Mouse (Mus musculus) kidney, postnatal 0 days (tissue): ENCODE data around the gene Dtx3. TPM values are rescaled to one million over a fixed set of nuclear protein-coding genes. Genes with fewer than 3 reads are reported as not detected.

ENCODE experiments used
- ATAC-seq: fragments of 200-750 bp; cut with Nextera tagmentation; replicated peaks from 2 replicates; pipeline ENCODE4 v1.8.0; 2017; ENCODE audit warnings: low read depth, moderate number of reproducible peaks, moderate TSS enrichment, moderate library complexity; ENCODE audit not compliant: low FRiP score
- DNase-seq: peaks from one replicate; pipeline ENCODE4 v3.0.0-alpha.2; 2016; ENCODE audit warnings: low spot score
- H3K27ac ChIP-seq: fragments of 300-500 bp; sonication (generic); 2 replicates; pipeline ENCODE4 v1.5.1; 2014; ENCODE audit warnings: mild to moderate bottlenecking
- H3K27me3 ChIP-seq: fragments of 300-500 bp; sonication (generic); 2 replicates; pipeline ENCODE4 v1.6.1; 2014; ENCODE audit warnings: low read length, mixed read lengths; ENCODE audit not compliant: insufficient read depth
- H3K36me3 ChIP-seq: fragments of 300-500 bp; sonication (generic); 2 replicates; pipeline ENCODE4 v1.6.1; 2014; ENCODE audit warnings: low read length, mixed read lengths; ENCODE audit not compliant: insufficient read depth
- H3K4me1 ChIP-seq: fragments of 300-500 bp; sonication (generic); replicated peaks from 2 replicates; pipeline ENCODE4 v1.6.1; 2014; ENCODE audit warnings: antibody characterized with exemption, low read length, mixed read lengths; ENCODE audit not compliant: insufficient read depth
- H3K4me2 ChIP-seq: fragments of 300-500 bp; sonication (generic); 2 replicates; pipeline ENCODE4 v1.6.1; 2014; ENCODE audit warnings: mild to moderate bottlenecking, low read length, moderate library complexity, mixed read lengths
- H3K4me3 ChIP-seq: fragments of 300-500 bp; sonication (generic); replicated peaks from 2 replicates; pipeline ENCODE4 v1.5.1; 2014; ENCODE audit warnings: low read depth, low read length
- H3K9ac ChIP-seq: fragments of 300-500 bp; sonication (generic); 2 replicates; pipeline ENCODE4 v1.6.1; 2014; ENCODE audit warnings: low read depth, low read length
- H3K9me3 ChIP-seq: fragments of 300-500 bp; sonication (generic); replicated peaks from 2 replicates; pipeline ENCODE4 v1.6.1; 2016; ENCODE audit warnings: low read length, inconsistent platforms, mixed read lengths
- CTCF ChIP-seq: IDR thresholded peaks from 2 replicates; pipeline ENCODE4 v1.5.1; 2016; ENCODE audit warnings: antibody characterized with exemption, low read depth, mild to moderate bottlenecking, moderate library complexity
- WGBS: fragments of 180-500 bp; shearing (Covaris S2); extraction: QIAGEN DNeasy Blood & Tissue Kit; methylation state at CpG from one replicate; pipeline ENCODE4 v1.1.7; 2014; 5-methylcytosine and 5-hydroxymethylcytosine counted together
- polyA plus RNA-seq: library from polyadenylated mRNA; unstranded; fragments of >200 nt; fragmentation: Nextera tagmentation; extraction: Ambion mirVana; gene quantifications from 2 replicates; pipeline ENCODE4 v1.2.1, GENCODE M21; 2015

The Dtx3 gene
- polyA plus RNA-seq, result 83.3 and 85.1 TPM in 2 replicates

- DNase-seq (peak; percentile 55), ATAC-seq (peak; percentile 43)
- under 1% methylated on average over 39 of the region's 47 CpGs for WGBS
- Histone ChIP-seq H3K27me3 (no peaks in the 10 kb centered on the region), H3K9ac (peak within 1 kb of the TSS; percentile 87), H3K4me2 (peak within 1 kb of the TSS; percentile 94), H3K4me1 (peaks cover 10% of the 10 kb centered on the region; the same call in 1 of the 2 replicates), H3K36me3 (peaks cover 37% of the 10 kb centered on the region), H3K27ac (peak within 1 kb of the TSS; percentile 96), H3K4me3 (peak within 1 kb of the TSS; percentile 86), H3K9me3 (no peaks in the 10 kb centered on the region)
- TF ChIP-seq CTCF, result no peak
Observed at GRCm38 (mm10) chr10:127195328-127196129, at the start of gene Dtx3. Gene Dtx3, minus strand, starts transcription at chr10:127195728.

- Histone ChIP-seq H3K9ac (no peak overlapping the region), H3K4me3 (no peak overlapping the region), H3K36me3 (no peaks in the 10 kb centered on the region), H3K4me2 (no peak overlapping the region), H3K9me3 (no peaks in the 10 kb centered on the region), H3K27ac (no peak overlapping the region), H3K27me3 (no peaks in the 10 kb centered on the region), H3K4me1 (no peaks in the 10 kb centered on the region)
- WGBS, result 68% methylated on average over 18 of the region's 18 CpGs
- no peak for TF ChIP-seq CTCF
- DNase-seq (no peak), ATAC-seq (no peak)
Observed at GRCm38 (mm10) chr10:127238241-127238824, 42.8 kb upstream of the Dtx3 start.

GRCm38 (mm10) chr10:127236541-127236940, 41.0 kb upstream of the Dtx3 start:
- TF ChIP-seq CTCF, result no peak
- Histone ChIP-seq H3K4me2 (no peak overlapping the region), H3K9me3 (no peaks in the 10 kb centered on the region), H3K27me3 (no peaks in the 10 kb centered on the region), H3K36me3 (no peaks in the 10 kb centered on the region), H3K27ac (no peak overlapping the region), H3K4me1 (no peaks in the 10 kb centered on the region), H3K4me3 (no peak overlapping the region), H3K9ac (no peak overlapping the region)
- WGBS, result 44% methylated on average over 9 of the region's 9 CpGs
- ATAC-seq (no peak), DNase-seq (no peak)

GRCm38 (mm10) chr10:127233141-127233540, 37.6 kb upstream of the Dtx3 start:
- Histone ChIP-seq H3K9me3 (no peaks in the 10 kb centered on the region), H3K4me2 (no peak overlapping the region), H3K27me3 (no peaks in the 10 kb centered on the region), H3K36me3 (no peaks in the 10 kb centered on the region), H3K4me1 (no peaks in the 10 kb centered on the region), H3K27ac (no peak overlapping the region), H3K9ac (no peak overlapping the region), H3K4me3 (no peak overlapping the region)
- DNase-seq, result no peak
- WGBS, result 79% methylated on average over 9 of the region's 9 CpGs
- TF ChIP-seq CTCF, result peak; percentile 40; the same call in 1 of the 2 replicates
- ATAC-seq, result no peak

- Histone ChIP-seq H3K36me3 (no peaks in the 10 kb centered on the region), H3K4me2 (no peak overlapping the region), H3K4me3 (no peak overlapping the region), H3K27ac (no peak overlapping the region), H3K4me1 (no peaks in the 10 kb centered on the region), H3K27me3 (no peaks in the 10 kb centered on the region), H3K9ac (no peak overlapping the region), H3K9me3 (no peaks in the 10 kb centered on the region)
- 66% methylated on average over 14 of the region's 14 CpGs for WGBS
- no peak for TF ChIP-seq CTCF
- DNase-seq (no peak), ATAC-seq (no peak)
Observed at GRCm38 (mm10) chr10:127231741-127232140, 36.2 kb upstream of the Dtx3 start.

- ATAC-seq, result no peak
- H3K9me3 ChIP-seq, result no peaks in the 10 kb centered on the region
- 79% methylated on average over 12 of the region's 12 CpGs for WGBS
Observed at GRCm38 (mm10) chr10:127230693-127231092, 35.2 kb upstream of the Dtx3 start.

More at GRCm38 (mm10) chr10:127230693-127231092, 35.2 kb upstream of the Dtx3 start:
- H3K36me3 ChIP-seq, result no peaks in the 10 kb centered on the region
- no peak overlapping the region for H3K4me3 ChIP-seq
- no peak overlapping the region for H3K4me2 ChIP-seq
- H3K4me1 ChIP-seq, result no peaks in the 10 kb centered on the region
- no peaks in the 10 kb centered on the region for H3K27me3 ChIP-seq
- TF ChIP-seq CTCF, result no peak
- H3K9ac ChIP-seq, result no peak overlapping the region
- no peak for DNase-seq
- H3K27ac ChIP-seq, result no peak overlapping the region
